Mouse (Mus musculus) layer of hippocampus, postnatal 14 days (tissue): ENCODE measurements around the gene Ostf1. TPM values are rescaled to one million over a fixed set of nuclear protein-coding genes. Genes with fewer than 3 reads are reported as not detected.

Experiments
- DNase-seq, 2 experiments: peaks; one replicate each; pipeline ENCODE4 v3.0.0; 2021 to 2022; ENCODE audit warnings: low spot score in 2 of 2, mixed read lengths in 1 of 2
- long read RNA-seq, 2 experiments: library from polyadenylated mRNA; stranded (forward); transcript quantifications; one replicate each; pipeline ENCODE4 v2.0.0; 2021
- total RNA-seq, 2 experiments: library from RNA; stranded (reverse); gene quantifications; 2 replicates each; pipeline ENCODE4 v1.2.3; 2021

The Ostf1 gene
- 10 to 100 TPM; 33.2 to 39.3 TPM for total RNA-seq
- long read RNA-seq, experiment 1, transcript Ostf1-201 (10 exons, 2,726 nt) = major isoform, 31 of 34 reads
- long read RNA-seq, experiment 1, partial matches to known transcripts = 2 of 34 reads
- long read RNA-seq, experiment 1, other reads (novel, unspliced or antisense) = 1 of 34 reads
- long read RNA-seq, experiment 2, transcript Ostf1-201 (10 exons, 2,726 nt) = major isoform, 67 of 68 reads
- long read RNA-seq, experiment 2, partial matches to known transcripts = 1 of 68 reads
- long read RNA-seq, experiment 2, other reads (novel, unspliced or antisense) = 0 of 68 reads

DNA sequence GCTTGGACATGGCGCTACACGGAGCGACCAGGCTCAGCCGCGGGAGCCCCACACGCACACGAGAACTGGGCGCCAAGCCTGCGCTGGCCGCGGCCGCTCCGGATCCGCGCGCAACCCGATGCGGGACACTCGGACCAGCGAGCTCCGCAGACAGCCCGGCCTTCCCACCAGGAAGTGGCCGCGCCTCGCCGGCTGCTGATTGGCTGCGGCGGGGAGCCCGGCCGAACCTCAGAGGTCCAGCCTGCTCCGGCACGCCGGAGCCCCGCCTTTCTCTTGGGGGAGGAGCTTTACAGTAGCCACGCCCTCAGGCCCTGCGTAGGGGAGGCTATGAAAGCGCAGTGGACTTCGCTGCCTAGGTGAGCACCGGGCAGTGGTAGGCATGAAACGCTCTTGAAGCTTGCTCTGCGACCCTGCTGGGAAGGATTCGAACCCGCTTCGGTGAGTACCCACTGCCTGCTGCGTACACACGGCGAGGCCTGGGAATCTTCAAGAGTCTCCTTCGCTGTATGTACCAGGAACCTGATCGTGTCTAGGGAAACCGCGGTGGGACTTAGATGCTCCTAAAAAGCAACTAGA lies at the start of gene Ostf1, which contains the start of gene Nmrk1:
Gene Ostf1 (minus strand): TSS at position 180 of the 576 bp plus-strand sequence.
Gene Nmrk1 (plus strand): TSS at position 307 of the 576 bp plus-strand sequence.
- peak; percentile 91 to 93 for DNase-seq

- DNase-seq = no peak
Measured at GRCm38 (mm10) chr19:18673116-18673515, 41.5 kb upstream of the Ostf1 start.

DNA sequence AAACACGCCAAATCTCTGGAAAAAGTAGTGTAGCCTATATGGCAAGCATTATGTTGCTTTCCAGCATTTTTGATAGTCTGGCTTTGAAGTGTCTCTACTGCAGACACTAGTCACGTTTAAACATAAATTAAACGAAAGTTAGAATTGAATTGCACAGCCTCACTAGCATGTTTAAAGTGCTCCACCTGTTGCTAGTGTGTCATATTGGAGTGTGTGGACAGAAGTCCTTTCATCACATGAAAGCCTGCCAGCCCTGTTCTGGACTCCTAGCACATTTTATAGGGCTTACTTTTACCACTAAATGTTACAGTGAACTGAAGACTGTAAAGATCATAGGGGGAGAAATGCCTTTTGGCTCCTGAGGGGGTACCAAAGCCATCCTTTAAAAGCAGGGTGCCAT lies 40.9 kb upstream of the Ostf1 start:
- no peak for DNase-seq

DNA sequence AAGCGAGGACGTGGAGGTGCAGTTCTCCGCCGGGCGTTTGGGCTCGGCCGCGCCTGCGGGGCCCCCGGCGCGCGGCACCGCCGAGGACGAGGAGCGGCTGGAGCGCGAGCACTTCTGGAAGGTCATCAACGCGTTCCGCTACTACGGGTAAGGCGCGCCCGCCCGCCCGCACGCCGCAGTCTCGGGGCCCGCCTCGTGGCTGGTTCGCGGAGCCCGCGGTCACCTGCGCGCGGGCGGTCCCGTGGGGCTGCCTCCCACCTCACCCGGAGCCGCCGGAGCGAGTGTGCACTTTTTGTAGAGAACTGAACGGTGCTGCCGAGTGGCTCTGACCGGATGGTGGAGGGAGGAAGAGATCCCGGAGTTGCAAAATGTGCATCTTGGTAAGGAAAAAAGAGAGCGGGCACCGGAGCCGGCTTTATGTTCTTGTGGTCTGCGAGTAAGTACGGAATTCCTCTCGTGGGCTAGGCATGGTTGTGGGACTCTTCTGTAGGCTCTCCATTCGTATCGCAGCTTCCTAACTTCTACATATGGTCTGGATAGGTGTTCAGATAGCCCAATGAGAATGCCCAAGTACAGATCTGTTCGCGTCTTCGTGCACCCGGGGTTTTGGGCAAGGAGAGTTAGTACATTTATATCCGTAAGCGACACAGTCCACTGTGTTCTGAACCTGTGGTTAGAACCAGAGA lies 39.6 kb upstream of the Ostf1 start:
- DNase-seq = peak; percentile 15 to 31

GRCm38 (mm10) chr19:18670608-18671007 lies 39.0 kb upstream of the Ostf1 start, which contains the start of gene Carnmt1:
Gene Carnmt1, plus strand, starts transcription at chr19:18670764.
- DNase-seq = peak; percentile 96 to 98

GRCm38 (mm10) chr19:18669551-18669950 lies 37.9 kb upstream of the Ostf1 start:
- no peak for DNase-seq

- DNase-seq = no peak
Measured at GRCm38 (mm10) chr19:18666966-18667365, 35.3 kb upstream of the Ostf1 start.

GRCm38 (mm10) chr19:18663904-18664303 lies 32.3 kb upstream of the Ostf1 start:
- no peak for DNase-seq

- no peak for DNase-seq
Measured at GRCm38 (mm10) chr19:18661683-18662082, 30.1 kb upstream of the Ostf1 start.

- DNase-seq = no peak
Measured at GRCm38 (mm10) chr19:18660466-18660865, 28.8 kb upstream of the Ostf1 start.

DNA sequence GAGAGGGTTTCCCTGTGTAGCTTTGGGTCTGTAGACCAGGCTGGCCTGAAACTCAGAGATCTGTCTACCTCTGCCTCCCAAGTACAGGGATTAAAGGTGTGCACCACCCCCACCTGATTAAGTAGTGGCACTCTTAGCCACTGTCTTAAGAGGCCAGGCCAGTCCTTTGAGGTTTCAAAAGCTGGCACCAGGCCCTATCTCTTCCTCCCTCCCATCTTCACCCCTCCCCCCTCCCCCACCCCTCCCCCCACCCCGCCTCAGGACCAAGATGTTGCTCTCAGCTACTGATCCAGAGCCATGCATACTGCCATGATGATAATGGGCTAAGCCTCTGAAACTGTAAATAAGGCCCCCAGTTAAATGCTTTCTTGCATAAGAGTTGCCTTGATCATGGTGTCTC lies 27.7 kb upstream of the Ostf1 start:
- DNase-seq = no peak

GRCm38 (mm10) chr19:18658473-18658872 lies 26.9 kb upstream of the Ostf1 start:
- no peak for DNase-seq

GRCm38 (mm10) chr19:18655999-18656398 lies 24.4 kb upstream of the Ostf1 start:
- no peak for DNase-seq

DNA sequence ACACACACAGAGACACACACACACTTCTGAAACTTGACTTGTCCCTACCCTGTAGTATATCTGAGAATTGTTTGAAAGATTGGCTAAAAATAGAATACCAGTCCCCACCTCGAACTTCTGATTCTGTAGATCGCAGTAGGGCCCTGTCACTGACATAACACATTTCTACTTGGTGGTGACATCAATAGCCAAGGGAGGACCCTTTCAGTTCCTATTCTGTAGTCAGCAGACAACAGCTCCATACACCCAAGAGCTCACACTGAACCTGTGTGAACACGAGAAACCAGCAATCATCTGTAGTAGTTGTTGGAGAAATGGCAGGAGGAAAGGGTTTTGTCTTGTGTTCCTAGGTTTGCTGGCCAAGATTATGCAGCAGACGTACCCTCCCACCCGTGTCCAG lies 23.4 kb upstream of the Ostf1 start:
- DNase-seq = no peak

GRCm38 (mm10) chr19:18654330-18654729 lies 22.7 kb upstream of the Ostf1 start:
- no peak for DNase-seq

DNA sequence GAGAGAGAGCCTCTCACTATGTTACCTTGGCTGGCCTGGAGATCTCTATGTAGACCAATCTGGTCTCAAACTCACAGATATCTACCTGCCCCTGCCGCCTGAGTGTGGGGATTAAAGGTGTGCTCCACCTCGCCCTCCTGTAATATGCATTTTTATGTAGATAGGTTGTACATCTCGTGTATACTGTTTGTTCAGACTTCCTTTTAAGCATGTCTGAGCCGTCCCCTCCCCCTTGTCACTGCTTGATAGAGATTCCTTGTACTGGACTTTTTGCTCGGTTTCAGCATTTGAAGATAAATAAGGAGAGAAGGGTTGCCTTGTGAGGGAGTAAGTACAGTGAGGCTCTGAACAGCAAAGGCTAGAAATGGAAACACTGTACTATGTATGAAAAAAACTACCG lies 21.4 kb upstream of the Ostf1 start:
- DNase-seq = no peak

GRCm38 (mm10) chr19:18652592-18652991 lies 21.0 kb upstream of the Ostf1 start:
- no peak for DNase-seq

- DNase-seq = no peak
Measured at GRCm38 (mm10) chr19:18650473-18650872, 18.9 kb upstream of the Ostf1 start.

DNA sequence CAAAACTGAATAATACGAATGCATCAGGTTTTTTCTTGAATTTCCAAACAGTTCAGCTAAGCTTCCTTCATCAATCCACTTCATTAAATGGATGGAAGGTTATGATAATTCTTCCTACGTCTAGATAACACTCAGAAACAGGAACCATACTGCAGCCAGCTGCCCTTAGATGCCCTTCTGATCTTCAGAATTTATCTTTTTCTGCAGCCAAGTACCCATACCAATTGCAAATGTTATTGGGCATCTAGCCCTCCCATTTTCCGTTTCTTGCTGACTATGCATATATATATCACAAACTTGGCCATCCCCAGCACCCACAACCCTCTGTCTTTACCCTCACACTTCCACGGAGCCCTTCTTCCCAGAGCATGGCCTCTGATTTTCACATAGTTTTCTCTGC lies 18.3 kb upstream of the Ostf1 start:
- DNase-seq = no peak

DNA sequence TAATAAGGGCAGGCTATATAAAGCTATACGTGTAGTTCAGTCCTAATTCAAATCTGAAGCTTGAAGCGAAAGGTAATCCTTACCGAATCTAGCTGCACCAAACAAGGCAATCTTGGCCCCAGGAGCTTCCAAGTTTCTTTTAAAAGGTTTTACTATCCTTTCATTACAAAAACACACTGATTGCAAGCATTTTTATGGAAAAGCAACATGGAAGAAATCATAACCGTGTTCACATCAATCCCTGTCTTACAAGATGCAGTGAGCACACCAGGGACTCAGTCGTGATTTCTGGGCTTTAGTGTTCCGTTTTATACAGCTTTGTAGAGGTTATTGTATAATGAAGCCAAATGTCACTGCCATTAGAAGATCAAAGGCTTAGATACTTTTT lies 16.9 kb upstream of the Ostf1 start:
- no peak for DNase-seq

GRCm38 (mm10) chr19:18647775-18648557 lies 16.3 kb upstream of the Ostf1 start:
- DNase-seq = no peak
